Mouse (Mus musculus) megakaryocyte-erythroid progenitor cell, adult 5 weeks (primary cell): Measurements from ENCODE around the gene Ncam1. TPM values are rescaled to one million over a fixed set of nuclear protein-coding genes. Genes with fewer than 3 reads are reported as not detected.

Source experiments
- polyA plus RNA-seq: library from polyadenylated mRNA; stranded (reverse); fragments of >175 nt; gene quantifications from 2 replicates; pipeline ENCODE4 v1.2.3, GENCODE M21; 2012

The Ncam1 gene
- polyA plus RNA-seq = 3.0 and 3.1 TPM in 2 replicates

GRCm38 (mm10) chr9:49798806-49799205 is at the start of gene Ncam1:
Gene Ncam1 (minus strand): TSS chr9:49798925.

GRCm38 (mm10) chr9:49485892-49486311 is 312.8 kb downstream of the Ncam1 start, which contains the start of gene Ttc12:
Gene Ttc12 (minus strand): TSS chr9:49486225.

